9 mouse cellular contexts compared by ENCODE assay signal in the genomic region with DNA sequence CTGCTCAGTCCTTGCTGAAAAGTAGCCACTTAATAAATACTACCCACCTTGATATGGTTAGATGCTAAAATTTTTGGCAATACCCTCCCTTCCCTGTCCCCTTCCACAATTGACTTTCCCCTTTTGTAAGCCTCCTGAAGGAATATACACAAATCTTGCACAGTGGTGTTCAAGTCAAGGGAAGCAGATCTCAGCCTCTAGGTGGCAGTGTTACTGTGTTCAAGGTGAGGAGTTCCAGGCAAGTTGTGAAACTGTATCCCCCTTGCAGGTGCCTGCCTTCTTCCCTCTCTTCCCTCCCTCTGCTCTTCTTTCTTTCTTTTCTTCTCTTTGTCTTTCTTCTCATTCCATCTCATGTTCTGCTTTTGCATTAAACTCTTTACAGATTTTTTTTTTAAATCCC.
DNase-seq lines count a peak whose midpoint lies in the region; ATAC-seq and TF ChIP-seq lines count a peak whose summit lies in the region.
"Had no signal": no experiment of that assay in that cellular context is flagged by ENCODE, and none has a peak within 500 bp of the region (broad histone marks: within the 10 kb centered on the region; RNA-seq: fewer than 3 reads in every experiment).

No protein-coding gene starts in this region.

- no peaks in the 10 kb centered on the region for H3K79me2 ChIP-seq in liver, adult 2 months (ENCODE audit: control insufficient read depth, insufficient read depth, low read length)

- no peak for ATAC-seq in liver, embryonic 11.5 days (replicated peaks; ENCODE audit: low FRiP score)
- peak; percentile 80; the same call in 1 of the 2 replicates for ATAC-seq in neural tube, embryonic 13.5 days (ENCODE audit: low read depth)

- no peaks in the 10 kb centered on the region for H3K4me1 ChIP-seq in liver, adult 2 months (ENCODE audit: control insufficient read depth, insufficient read depth, low read length)
- no peaks in the 10 kb centered on the region for H3K4me1 ChIP-seq in liver, embryonic 11.5 days (replicated peaks; ENCODE audit: control insufficient read depth, insufficient read depth, low read length)
- peaks cover 29% of the 10 kb centered on the region for H3K4me1 ChIP-seq in forebrain, embryonic 10.5 days
- no peaks in the 10 kb centered on the region for H3K4me1 ChIP-seq in kidney, adult 2 months (ENCODE audit: control insufficient read depth, insufficient read depth, low read length)
- peaks cover 7% of the 10 kb centered on the region; the same call in 1 of the 2 replicates for H3K4me1 ChIP-seq in neural tube, embryonic 13.5 days (replicated peaks)
- H3K4me1 ChIP-seq: lung, embryonic 15.5 days had no signal

- intact Hi-C loops in left cerebral cortex, postnatal 4 days (cut with DNase I) = loop anchor here (5.0 to 10.0 kb wide), 3 partner anchors 607 to 907 kb away; no protein-coding TSS in a partner anchor

- no peak overlapping the region for H3K4me2 ChIP-seq in liver, embryonic 11.5 days
- H3K4me2 ChIP-seq in neural tube, embryonic 13.5 days = no peak overlapping the region
- H3K4me2 ChIP-seq: lung, embryonic 15.5 days had no signal

- TF ChIP-seq POLR2A in liver, adult 2 months (IDR thresholded peaks at IDR 0.05; ENCODE audit: extremely low read depth, insufficient read depth, low read length) = no peak
- no peak for TF ChIP-seq POLR2A in kidney, adult 2 months (IDR thresholded peaks at IDR 0.05; ENCODE audit: low read depth, low read length)

- peak; percentile 45; the same call in 1 of the 2 replicates for TF ChIP-seq CTCF in liver, adult 2 months (IDR thresholded peaks at IDR 0.05; ENCODE audit: low read depth, low read length)
- peak; percentile 69 for TF ChIP-seq CTCF in kidney, adult 2 months (conservative IDR thresholded peaks at IDR 0.05; ENCODE audit: insufficient read depth, insufficient read length, low read depth, low read length)

- no peak overlapping the region for H3K27ac ChIP-seq in liver, adult 2 months (replicated peaks; ENCODE audit: insufficient read depth, low read depth, low read length)
- no peak overlapping the region for H3K27ac ChIP-seq in liver, embryonic 11.5 days (ENCODE audit: low read depth, low read length)
- no peak overlapping the region for H3K27ac ChIP-seq in forebrain, embryonic 10.5 days
- H3K27ac ChIP-seq in kidney, adult 2 months (ENCODE audit: insufficient read depth, low read depth, low read length) = no peak overlapping the region
- H3K27ac ChIP-seq in neural tube, embryonic 13.5 days (replicated peaks) = no peak overlapping the region
- H3K27ac ChIP-seq: lung, embryonic 15.5 days had no signal

- DNase-seq in liver, adult 2 months (ENCODE audit: extremely low read depth, low read depth, low spot score) = peak; percentile 29
- no peak for DNase-seq in liver, embryonic 11.5 days (ENCODE audit: low spot score)
- peak; percentile 11 for DNase-seq in c-Kit-positive CD71-positive TER-119-negative erythroid progenitor cells, embryonic 14.5 days (ENCODE audit: low read depth)
- peak; percentile 50 for DNase-seq in forebrain, embryonic 10.5 days (ENCODE audit: extremely low spot score, low spot score)
- peak; percentile 57 for DNase-seq in kidney, adult 2 months
- peak; percentile 73 for DNase-seq in left cerebral cortex, postnatal 4 days
- DNase-seq in T-cell, adult 2 months (ENCODE audit: low spot score) = no peak

- no peak overlapping the region for H3K9ac ChIP-seq in liver, adult 2 months (ENCODE audit: low read depth, low read length)
- no peak overlapping the region for H3K9ac ChIP-seq in liver, embryonic 11.5 days (ENCODE audit: low read depth, low read length)
- H3K9ac ChIP-seq in neural tube, embryonic 13.5 days = no peak overlapping the region
- H3K9ac ChIP-seq: lung, embryonic 15.5 days had no signal

- no peaks in the 10 kb centered on the region for H3K36me3 ChIP-seq in liver, adult 2 months (ENCODE audit: control insufficient read depth, insufficient read depth, low read length)
- no peaks in the 10 kb centered on the region for H3K36me3 ChIP-seq in liver, embryonic 11.5 days (ENCODE audit: control insufficient read depth, insufficient read depth, low read length)
- no peaks in the 10 kb centered on the region for H3K36me3 ChIP-seq in forebrain, embryonic 10.5 days (replicated peaks)
- no peaks in the 10 kb centered on the region for H3K36me3 ChIP-seq in kidney, adult 2 months (ENCODE audit: control insufficient read depth, insufficient read depth, low read length)
- H3K36me3 ChIP-seq in neural tube, embryonic 13.5 days = no peaks in the 10 kb centered on the region
- H3K36me3 ChIP-seq: lung, embryonic 15.5 days had no signal

- no peak overlapping the region for H3K4me3 ChIP-seq in liver, adult 2 months (ENCODE audit: insufficient read depth, low read depth, low read length)
- no peak overlapping the region for H3K4me3 ChIP-seq in liver, embryonic 11.5 days (ENCODE audit: low read depth, low read length)
- H3K4me3 ChIP-seq in forebrain, embryonic 10.5 days = no peak overlapping the region
- H3K4me3 ChIP-seq in kidney, adult 2 months (ENCODE audit: insufficient read depth, low read depth, low read length) = no peak overlapping the region
- no peak overlapping the region for H3K4me3 ChIP-seq in neural tube, embryonic 13.5 days
- H3K4me3 ChIP-seq: lung, embryonic 15.5 days had no signal

- no peaks in the 10 kb centered on the region for H3K9me3 ChIP-seq in liver, embryonic 11.5 days (ENCODE audit: control insufficient read depth, low read length)
- H3K9me3 ChIP-seq in forebrain, embryonic 10.5 days = no peaks in the 10 kb centered on the region
- H3K9me3 ChIP-seq in neural tube, embryonic 13.5 days = no peaks in the 10 kb centered on the region
- H3K9me3 ChIP-seq: lung, embryonic 15.5 days had no signal

- H3K27me3 ChIP-seq in liver, adult 2 months (ENCODE audit: control insufficient read depth, insufficient read depth, low read length) = no peaks in the 10 kb centered on the region
- no peaks in the 10 kb centered on the region for H3K27me3 ChIP-seq in liver, embryonic 11.5 days (replicated peaks; ENCODE audit: control insufficient read depth, insufficient read depth, low read length)
- peaks cover 26% of the 10 kb centered on the region; the same call in 1 of the 2 replicates for H3K27me3 ChIP-seq in forebrain, embryonic 10.5 days (ENCODE audit: poor library complexity, severe bottlenecking)
- no peaks in the 10 kb centered on the region for H3K27me3 ChIP-seq in kidney, adult 2 months (replicated peaks; ENCODE audit: control insufficient read depth, insufficient read depth, low read length)
- H3K27me3 ChIP-seq in neural tube, embryonic 13.5 days = peaks cover 5% of the 10 kb centered on the region; the same call in 1 of the 2 replicates
- H3K27me3 ChIP-seq: lung, embryonic 15.5 days had no signal

Comparison
In these comparisons a context has a peak if more than half of its experiments do, and no peak if none do; other contexts are left out.
1. DNase-seq: peak in liver, adult 2 months (single experiment), c-Kit-positive CD71-positive TER-119-negative erythroid progenitor cells, embryonic 14.5 days (single experiment), forebrain, embryonic 10.5 days (single experiment), kidney, adult 2 months (single experiment) and left cerebral cortex, postnatal 4 days (single experiment); none in liver, embryonic 11.5 days (single experiment) and T-cell, adult 2 months (single experiment).